Mouse (Mus musculus): ENCODE results near the gene Cyp1a2. TPM values are rescaled to one million over a fixed set of nuclear protein-coding genes. Genes with fewer than 3 reads are reported as not detected.

The Cyp1a2 gene
- total RNA-seq, 4 experiments from 2014 or later, result not detected

Other genes starting within 250 kb of the Cyp1a2 start
- gene Ppcdc, start 243.6 kb downstream of the Cyp1a2 start, total RNA-seq (2022), result 10 to 100 TPM in 1 of 4 experiments, 1 to 10 TPM in 3; 7.0 to 10.8 (median 7.6) TPM
- gene Scamp5, start 215.6 kb downstream of the Cyp1a2 start, total RNA-seq (2022), result 1 to 10 TPM in 1 of 4 experiments, under 1 TPM in 3; 0.34 to 1.3 (median 0.76) TPM
- not detected for gene Rpp25, start 179.7 kb downstream of the Cyp1a2 start, total RNA-seq (2022)
- 1,000 to 10,000 TPM; 1,141 to 1,247 (median 1,173) TPM for gene Cox5a, start 162.4 kb downstream of the Cyp1a2 start, total RNA-seq (2022)
- 1 to 10 TPM; 4.3 to 6.5 (median 5.5) TPM for gene Fam219b, start 146.2 kb downstream of the Cyp1a2 start, total RNA-seq (2022)
- 10 to 100 TPM; 71.2 to 89.3 (median 74.4) TPM for gene Mpi, start 130.9 kb downstream of the Cyp1a2 start, total RNA-seq (2022)
- gene Scamp2, start 122.8 kb downstream of the Cyp1a2 start, total RNA-seq (2022), result 10 to 100 TPM; 35.5 to 42.9 (median 37.1) TPM
- gene Ulk3, start 94.3 kb downstream of the Cyp1a2 start, total RNA-seq (2022), result 1 to 10 TPM; 3.3 to 4.8 (median 4.2) TPM
- gene Cplx3, start 77.4 kb downstream of the Cyp1a2 start, total RNA-seq (2022), result not detected
- gene Lman1l, start 62.9 kb downstream of the Cyp1a2 start, total RNA-seq (2022), result not detected
- 10 to 100 TPM in 1 of 4 experiments, 1 to 10 TPM in 3; 8.0 to 10.5 (median 8.8) TPM for gene Csk, start 30.1 kb downstream of the Cyp1a2 start, total RNA-seq (2022)
- gene Cyp1a1, start 4.2 kb upstream of the Cyp1a2 start, total RNA-seq (2022), result under 1 TPM; 0.41 to 0.60 (median 0.52) TPM
- gene Edc3, start 24.8 kb upstream of the Cyp1a2 start, total RNA-seq (2022), result 1 to 10 TPM; 4.8 to 6.7 (median 6.3) TPM
- gene Clk3, start 82.2 kb upstream of the Cyp1a2 start, total RNA-seq (2022), result 10 to 100 TPM; 41.4 to 61.1 (median 44.6) TPM
- gene Arid3b, start 153.1 kb upstream of the Cyp1a2 start, total RNA-seq (2022), result 1 to 10 TPM; 3.1 to 6.0 (median 4.4) TPM
- gene Ubl7, start 227.3 kb upstream of the Cyp1a2 start, total RNA-seq (2022), result 10 to 100 TPM; 85.4 to 92.1 (median 90.3) TPM

Data from gastrocnemius, adult 8-10 months (tissue).